Mouse (Mus musculus) ES-Bruce4 (cell line): Measurements from ENCODE around the gene Entpd7. TPM values are rescaled to one million over a fixed set of nuclear protein-coding genes. Genes with fewer than 3 reads are reported as not detected.
A peak's percentile ranks its signal among the peaks of the same experiment; 100 is the strongest.

Experiments used
- H3K27ac ChIP-seq: 2 replicates; pipeline ENCODE4 v1.5.1; 2012; ENCODE audit warnings: low read length, inconsistent platforms; ENCODE audit not compliant: insufficient read depth
- H3K27me3 ChIP-seq: 2 replicates; pipeline ENCODE4 v1.6.1; 2012; ENCODE audit warnings: mild to moderate bottlenecking, low read length, inconsistent platforms; ENCODE audit not compliant: control insufficient read depth, poor library complexity, insufficient read depth, severe bottlenecking
- H3K36me3 ChIP-seq: 2 replicates; pipeline ENCODE4 v1.6.1; 2012; ENCODE audit warnings: inconsistent platforms, mild to moderate bottlenecking, low read length, moderate library complexity; ENCODE audit not compliant: control insufficient read depth, poor library complexity, insufficient read depth, severe bottlenecking
- H3K4me1 ChIP-seq: one replicate; pipeline ENCODE4 v1.8.1; 2011; ENCODE audit warnings: low read length; ENCODE audit not compliant: control insufficient read depth, insufficient read depth
- H3K4me3 ChIP-seq: 2 replicates; pipeline ENCODE4 v1.5.1; 2011; ENCODE audit warnings: low read depth, mild to moderate bottlenecking, low read length
- H3K9ac ChIP-seq: 2 replicates; pipeline ENCODE4 v1.6.1; 2012; ENCODE audit warnings: low read depth, mild to moderate bottlenecking, inconsistent platforms; ENCODE audit not compliant: poor library complexity, severe bottlenecking
- H3K9me3 ChIP-seq: replicated peaks from 2 replicates; pipeline ENCODE4 v1.6.1; 2012; ENCODE audit warnings: mild to moderate bottlenecking, low read length, inconsistent platforms; ENCODE audit not compliant: control insufficient read depth, poor library complexity, insufficient read depth, severe bottlenecking
- CTCF ChIP-seq: IDR thresholded peaks from one replicate; pipeline ENCODE4 v1.8.1; 2011; ENCODE audit warnings: low read depth, low read length
- EP300 ChIP-seq: IDR thresholded peaks from 2 replicates; pipeline ENCODE4 v1.6.1; 2011; ENCODE audit warnings: low read depth, low read length; ENCODE audit not compliant: insufficient read depth
- POLR2A ChIP-seq: IDR thresholded peaks from one replicate; pipeline ENCODE4 v1.8.1; 2011; ENCODE audit warnings: low read length; ENCODE audit not compliant: insufficient read depth
- polyA plus RNA-seq: library from polyadenylated mRNA; stranded (reverse); fragments of >200 nt; gene quantifications from 2 replicates; pipeline ENCODE4 v1.2.4, GENCODE M21; 2011; ENCODE audit warnings: low read depth; ENCODE audit not compliant: missing spikeins, insufficient read depth, insufficient read length

The Entpd7 gene
- polyA plus RNA-seq, 1 experiment, result 6.5 TPM

DNA sequence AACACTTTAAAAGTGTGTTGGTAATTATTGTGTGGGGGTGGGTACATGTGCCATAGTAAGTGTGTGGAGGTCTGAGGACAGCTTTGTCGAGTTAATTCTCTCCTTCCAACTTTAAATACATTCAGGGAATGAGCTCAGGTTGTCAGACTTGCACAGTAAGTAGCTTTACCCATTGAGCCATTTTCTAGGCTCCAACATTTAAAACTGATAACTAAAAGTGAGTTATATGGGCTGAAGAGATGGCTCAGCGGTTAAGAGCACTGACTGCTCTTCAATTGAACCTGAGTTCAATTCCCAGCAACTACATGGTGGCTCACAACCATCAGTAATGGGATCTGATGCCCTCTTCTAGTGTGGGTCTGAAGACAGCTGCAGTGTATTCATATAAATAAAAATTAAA, 64.8 kb downstream of the Entpd7 start:
- Histone ChIP-seq H3K4me1 (no peaks in the 10 kb centered on the region), H3K27ac (no peak overlapping the region), H3K27me3 (no peaks in the 10 kb centered on the region), H3K36me3 (no peaks in the 10 kb centered on the region; the same call in 1 of the 2 replicates), H3K9me3 (no peaks in the 10 kb centered on the region), H3K9ac (no peak overlapping the region), H3K4me3 (no peak overlapping the region)
- TF ChIP-seq CTCF (no peak), POLR2A (no peak), EP300 (no peak)

DNA sequence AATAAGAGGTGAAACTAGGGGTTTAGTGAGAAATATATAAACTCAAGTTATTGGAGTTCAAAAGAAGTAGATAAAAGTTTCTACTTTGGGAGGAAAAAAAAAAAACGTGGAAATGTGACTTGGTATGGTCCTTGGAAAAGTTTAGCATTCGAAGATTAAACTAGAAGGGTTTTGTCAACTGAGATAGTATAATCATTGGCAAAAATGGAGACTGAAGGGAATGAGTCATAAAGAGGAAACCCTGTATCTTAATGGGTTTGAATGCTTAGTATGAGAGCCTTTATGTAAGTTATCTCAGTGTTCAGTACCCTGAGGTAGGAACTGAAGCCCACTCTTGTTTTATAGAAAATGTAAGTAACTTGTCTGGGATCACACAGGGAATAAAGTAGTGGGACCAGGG, 65.4 kb downstream of the Entpd7 start:
- TF ChIP-seq POLR2A, result no peak
- TF ChIP-seq EP300, result no peak
- TF ChIP-seq CTCF, result no peak
- no peaks in the 10 kb centered on the region for H3K9me3 ChIP-seq
- H3K36me3 ChIP-seq, result no peaks in the 10 kb centered on the region
- H3K27me3 ChIP-seq, result no peaks in the 10 kb centered on the region
- no peak overlapping the region for H3K4me3 ChIP-seq
- H3K4me1 ChIP-seq, result no peaks in the 10 kb centered on the region
- no peak overlapping the region for H3K9ac ChIP-seq
- H3K27ac ChIP-seq, result no peak overlapping the region

DNA sequence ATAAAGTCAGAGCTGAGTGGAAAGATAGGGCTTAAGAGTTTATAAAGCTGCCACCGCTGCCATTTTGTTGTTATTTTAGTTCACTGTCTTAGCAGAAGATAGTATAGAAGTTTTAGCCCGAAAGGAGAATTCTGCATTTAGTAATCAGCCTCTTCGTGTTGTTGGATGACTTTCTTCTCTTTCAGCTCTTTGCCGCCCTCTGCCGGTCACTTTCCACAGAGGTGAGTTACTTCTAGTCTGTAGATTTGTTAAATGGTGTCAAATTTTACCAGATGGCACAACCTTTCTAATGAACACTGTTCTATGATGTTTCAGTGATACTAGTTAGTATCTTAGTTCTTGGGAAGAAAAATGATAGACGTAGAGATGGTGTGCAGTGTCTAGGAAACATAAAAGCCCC, 71.0 kb downstream of the Entpd7 start:
- TF ChIP-seq EP300 (no peak), CTCF (peak; percentile 19)
- Histone ChIP-seq H3K9me3 (no peaks in the 10 kb centered on the region), H3K4me3 (no peak overlapping the region), H3K36me3 (no peaks in the 10 kb centered on the region), H3K27ac (no peak overlapping the region), H3K27me3 (no peaks in the 10 kb centered on the region), H3K9ac (no peak overlapping the region), H3K4me1 (no peaks in the 10 kb centered on the region)

DNA sequence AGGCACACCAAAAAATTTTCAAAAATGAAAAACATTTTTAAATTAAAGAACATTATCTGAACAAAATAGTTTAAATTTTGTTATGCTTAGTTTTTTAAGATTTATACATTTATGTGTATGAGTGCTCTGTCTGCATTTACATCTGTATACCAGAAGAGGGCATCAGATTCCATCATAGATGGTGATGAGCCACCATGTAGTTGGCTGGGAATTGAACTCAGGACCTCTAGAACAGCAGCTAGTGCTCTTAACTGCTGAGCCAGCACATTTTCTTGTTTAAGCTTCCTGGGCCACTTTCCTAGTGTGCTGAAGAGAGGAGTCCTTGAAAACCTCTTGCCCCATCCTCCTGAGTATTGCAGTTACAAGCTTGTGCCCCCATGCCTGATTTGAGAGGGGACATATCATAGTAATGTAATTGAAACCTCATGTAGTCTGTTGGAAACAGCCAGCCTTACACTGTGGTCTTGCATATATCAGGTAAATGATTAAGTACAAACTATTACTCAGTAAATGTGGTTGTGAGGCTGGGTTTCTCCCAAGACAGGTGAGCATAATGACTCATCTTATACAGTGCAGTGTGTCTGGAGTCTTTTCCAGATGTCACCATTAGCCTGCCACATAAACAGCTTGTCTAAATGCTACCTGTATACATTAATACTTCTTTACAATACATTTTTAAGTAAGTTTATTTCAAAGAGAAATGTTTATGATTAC, 72.2 kb downstream of the Entpd7 start:
- Histone ChIP-seq H3K9me3 (no peaks in the 10 kb centered on the region), H3K4me3 (no peak overlapping the region), H3K27me3 (no peaks in the 10 kb centered on the region), H3K4me1 (no peaks in the 10 kb centered on the region), H3K27ac (no peak overlapping the region), H3K36me3 (no peaks in the 10 kb centered on the region), H3K9ac (no peak overlapping the region)
- TF ChIP-seq CTCF (no peak), EP300 (no peak), POLR2A (no peak)

DNA sequence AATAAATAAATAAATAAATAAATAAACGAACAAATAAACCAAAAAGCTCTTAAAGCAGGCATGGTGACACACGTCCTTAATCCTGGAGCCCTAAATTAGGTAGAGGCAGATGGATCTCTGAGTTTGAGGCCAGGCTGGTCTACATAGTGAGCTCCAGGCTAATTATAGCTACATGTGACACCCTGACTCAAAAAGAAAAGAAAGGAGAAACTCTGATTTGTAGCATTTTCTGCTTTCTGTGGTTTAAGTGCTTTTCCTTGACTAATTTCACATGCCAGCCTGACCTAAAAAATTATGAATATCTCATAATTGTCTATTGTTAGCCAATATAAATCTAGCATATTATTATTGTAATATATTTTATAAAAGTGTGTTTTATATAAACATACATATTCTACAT, 72.9 kb downstream of the Entpd7 start:
- H3K9ac ChIP-seq, result no peak overlapping the region
- H3K9me3 ChIP-seq, result no peaks in the 10 kb centered on the region
- H3K4me1 ChIP-seq, result no peaks in the 10 kb centered on the region
- no peak overlapping the region for H3K4me3 ChIP-seq
- no peaks in the 10 kb centered on the region for H3K27me3 ChIP-seq
- no peak overlapping the region for H3K27ac ChIP-seq
- H3K36me3 ChIP-seq, result no peaks in the 10 kb centered on the region
- TF ChIP-seq POLR2A (no peak), EP300 (no peak), CTCF (no peak)

DNA sequence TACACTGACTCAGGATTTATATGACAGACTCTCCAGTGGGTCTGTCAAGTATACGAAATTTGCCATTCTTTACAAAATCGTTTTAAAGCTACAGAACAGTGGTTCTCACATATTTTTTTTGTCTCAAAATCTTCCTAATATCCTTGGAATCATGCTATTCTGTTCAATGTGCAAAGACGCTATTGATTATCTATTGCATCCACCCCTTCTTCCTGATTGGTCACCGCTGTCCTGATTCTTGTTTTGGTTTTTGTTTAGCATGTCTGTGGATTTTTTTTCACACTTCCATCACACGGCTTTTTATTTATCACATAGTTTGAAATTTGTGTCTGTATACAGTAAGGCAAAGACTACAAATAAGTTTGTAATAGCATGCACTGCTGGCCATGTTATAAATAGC, 77.0 kb downstream of the Entpd7 start:
- H3K27me3 ChIP-seq, result no peaks in the 10 kb centered on the region
- no peaks in the 10 kb centered on the region for H3K9me3 ChIP-seq
- H3K4me1 ChIP-seq, result no peaks in the 10 kb centered on the region
- H3K4me3 ChIP-seq, result no peak overlapping the region
- TF ChIP-seq POLR2A, result no peak
- TF ChIP-seq EP300, result no peak
- TF ChIP-seq CTCF, result no peak
- no peak overlapping the region for H3K27ac ChIP-seq
- no peaks in the 10 kb centered on the region for H3K36me3 ChIP-seq
- H3K9ac ChIP-seq, result no peak overlapping the region
